Comparison of ENCODE assay signal across 30 mouse cellular contexts in genomic region chr2:27174242-27174641, GRCm38 (mm10). TPM values are rescaled to one million over a fixed set of nuclear protein-coding genes. Genes with fewer than 3 reads are reported as not detected.
DNase-seq lines count a peak whose midpoint lies in the region; ATAC-seq and TF ChIP-seq lines count a peak whose summit lies in the region.
"Had no signal": no experiment of that assay in that cellular context is flagged by ENCODE, and none has a peak within 500 bp of the region (broad histone marks: within the 10 kb centered on the region; RNA-seq: fewer than 3 reads in every experiment).

No protein-coding gene starts in this region.

- no peak overlapping the region for H3K4me2 ChIP-seq in forebrain, embryonic 15.5 days (replicated peaks)
- H3K4me2 ChIP-seq in forebrain, embryonic 14.5 days (ENCODE audit: low read length): no peak overlapping the region
- no peak overlapping the region for H3K4me2 ChIP-seq in midbrain, embryonic 15.5 days
- H3K4me2 ChIP-seq: embryonic facial prominence, embryonic 13.5 days; embryonic facial prominence, embryonic 15.5 days; forebrain, embryonic 12.5 days had no signal

- H3K9me3 ChIP-seq in forebrain, embryonic 15.5 days: no peaks in the 10 kb centered on the region
- H3K9me3 ChIP-seq in forebrain, embryonic 14.5 days (replicated peaks; ENCODE audit: control insufficient read depth, low read length): no peaks in the 10 kb centered on the region
- H3K9me3 ChIP-seq in midbrain, embryonic 15.5 days: no peaks in the 10 kb centered on the region
- H3K9me3 ChIP-seq in midbrain, embryonic 10.5 days (replicated peaks): no peaks in the 10 kb centered on the region
- H3K9me3 ChIP-seq: embryonic facial prominence, embryonic 13.5 days; embryonic facial prominence, embryonic 15.5 days; forebrain, embryonic 10.5 days; forebrain, embryonic 12.5 days; G1E had no signal

- WGBS in forebrain, embryonic 15.5 days: 58% methylated on average over 2 of the region's 2 CpGs
- WGBS in forebrain, embryonic 14.5 days: 86% methylated on average over 2 of the region's 2 CpGs
- 68% methylated on average over 2 of the region's 2 CpGs for WGBS in midbrain, embryonic 15.5 days
- 83% methylated on average over 2 of the region's 2 CpGs for WGBS in midbrain, embryonic 10.5 days

- no peaks in the 10 kb centered on the region for H3K27me3 ChIP-seq in forebrain, embryonic 15.5 days
- H3K27me3 ChIP-seq in forebrain, embryonic 14.5 days (replicated peaks; ENCODE audit: control insufficient read depth, insufficient read depth, low read length): no peaks in the 10 kb centered on the region
- no peaks in the 10 kb centered on the region for H3K27me3 ChIP-seq in midbrain, embryonic 15.5 days (replicated peaks)
- no peaks in the 10 kb centered on the region for H3K27me3 ChIP-seq in midbrain, embryonic 10.5 days (ENCODE audit: low read depth, poor library complexity, severe bottlenecking)
- H3K27me3 ChIP-seq: embryonic facial prominence, embryonic 13.5 days; forebrain, embryonic 12.5 days had no signal

- no peak overlapping the region for H3K9ac ChIP-seq in forebrain, embryonic 15.5 days (replicated peaks)
- H3K9ac ChIP-seq in forebrain, embryonic 14.5 days (ENCODE audit: low read length): no peak overlapping the region
- H3K9ac ChIP-seq in midbrain, embryonic 15.5 days: no peak overlapping the region
- H3K9ac ChIP-seq: embryonic facial prominence, embryonic 13.5 days; embryonic facial prominence, embryonic 15.5 days; forebrain, embryonic 12.5 days had no signal

- no peaks in the 10 kb centered on the region for H3K36me3 ChIP-seq in forebrain, embryonic 15.5 days
- no peaks in the 10 kb centered on the region for H3K36me3 ChIP-seq in forebrain, embryonic 14.5 days (ENCODE audit: control insufficient read depth, insufficient read depth, low read length)
- H3K36me3 ChIP-seq in midbrain, embryonic 15.5 days (replicated peaks): no peaks in the 10 kb centered on the region
- H3K36me3 ChIP-seq in midbrain, embryonic 10.5 days: no peaks in the 10 kb centered on the region
- H3K36me3 ChIP-seq: embryonic facial prominence, embryonic 13.5 days; embryonic facial prominence, embryonic 15.5 days; forebrain, embryonic 10.5 days; forebrain, embryonic 12.5 days; G1E had no signal

- no peaks in the 10 kb centered on the region for H3K4me1 ChIP-seq in forebrain, embryonic 15.5 days
- H3K4me1 ChIP-seq in forebrain, embryonic 14.5 days (ENCODE audit: control insufficient read depth, insufficient read depth, low read length): no peaks in the 10 kb centered on the region
- H3K4me1 ChIP-seq in midbrain, embryonic 15.5 days: no peaks in the 10 kb centered on the region; the same call in 1 of the 2 replicates
- peaks cover 17% of the 10 kb centered on the region for H3K4me1 ChIP-seq in midbrain, embryonic 10.5 days
- H3K4me1 ChIP-seq: embryonic facial prominence, embryonic 13.5 days had no signal

- no peak for ATAC-seq in forebrain, embryonic 15.5 days (replicated peaks)
- no peak for ATAC-seq in forebrain, embryonic 14.5 days
- ATAC-seq in midbrain, embryonic 15.5 days (replicated peaks): no peak
- ATAC-seq: activated CD4-positive, CD25-positive, alpha-beta regulatory T cell, adult 4 months; CD4-positive, CD25-positive, alpha-beta regulatory T cell, adult 4 months; Patski had no signal

- peak overlapping the region; percentile 33; the same call in 1 of the 2 replicates for H3K27ac ChIP-seq in forebrain, embryonic 15.5 days (replicated peaks)
- no peak overlapping the region for H3K27ac ChIP-seq in forebrain, embryonic 14.5 days (ENCODE audit: low read depth, low read length)
- peak overlapping the region; percentile 86 for H3K27ac ChIP-seq in layer of hippocampus, adult 2 months
- peak overlapping the region; percentile 26; the same call in 1 of the 2 replicates for H3K27ac ChIP-seq in midbrain, embryonic 15.5 days
- no peak overlapping the region for H3K27ac ChIP-seq in midbrain, embryonic 10.5 days (replicated peaks)
- H3K27ac ChIP-seq: embryonic facial prominence, embryonic 13.5 days; embryonic facial prominence, embryonic 15.5 days; forebrain, embryonic 10.5 days; forebrain, embryonic 12.5 days had no signal

- DNase-seq in forebrain, embryonic 14.5 days (ENCODE audit: low spot score): no peak
- DNase-seq in layer of hippocampus, adult 2 months (ENCODE audit: low spot score in 2 of 2): peak; percentile 35 to 43
- DNase-seq in layer of hippocampus, adult 11-12 months (ENCODE audit: low spot score): no peak
- no peak for DNase-seq in midbrain, embryonic 10.5 days (ENCODE audit: low spot score)
- peak; percentile 46 for DNase-seq in brain, adult 2 months (ENCODE audit: low read depth, low spot score)
- no peak for DNase-seq in liver
- DNase-seq: adrenal gland, adult 8-10 months; adrenal gland, postnatal 14 days; adrenal gland, postnatal 36 days; B cell, adult 2 months; cerebellum, adult 11 months; cerebellum, adult 18-20 months; cerebellum, adult 8-10 months; cerebellum, adult 9-11 months; cerebellum, postnatal 14 days; cerebellum, postnatal 36 days; embryo, embryonic 11 days had no signal

- H3K4me3 ChIP-seq in forebrain, embryonic 15.5 days: no peak overlapping the region
- no peak overlapping the region for H3K4me3 ChIP-seq in forebrain, embryonic 14.5 days (ENCODE audit: low read depth, low read length)
- no peak overlapping the region for H3K4me3 ChIP-seq in layer of hippocampus, adult 2 months
- H3K4me3 ChIP-seq in midbrain, embryonic 15.5 days: no peak overlapping the region
- H3K4me3 ChIP-seq in midbrain, embryonic 10.5 days: no peak overlapping the region
- H3K4me3 ChIP-seq: embryonic facial prominence, embryonic 13.5 days; embryonic facial prominence, embryonic 15.5 days; erythroblast, embryonic 14.5 days; forebrain, embryonic 10.5 days; forebrain, embryonic 12.5 days had no signal

- no peak for TF ChIP-seq CTCF in layer of hippocampus, adult 2 months (conservative IDR thresholded peaks at IDR 0.05)

RNA-seq across cellular contexts. Expression of gene Dbh, which starts 9.2 kb away (rescaled TPM):
- 0.06 TPM in 1 of 2 replicates, not detected in the other for polyA plus RNA-seq in forebrain, embryonic 15.5 days (2015; fragmentation: Nextera tagmentation; extraction: Ambion mirVana)
- polyA plus RNA-seq in forebrain, embryonic 14.5 days (2014; fragmentation: Nextera tagmentation; extraction: Ambion mirVana): not detected in 2 replicates
- total RNA-seq in layer of hippocampus, adult 2 months (2021): 1 to 10 TPM in 1 of 2 experiments, under 1 TPM in 1; 0.46 to 1.4 TPM
- polyA plus RNA-seq in midbrain, embryonic 15.5 days (2015; fragmentation: Nextera tagmentation; extraction: Ambion mirVana): 0.65 and 3.6 TPM in 2 replicates
- 1.1 TPM in 2 replicates for polyA plus RNA-seq in midbrain, embryonic 10.5 days (2016; fragmentation: Nextera tagmentation; extraction: Ambion mirVana)
- total RNA-seq: CH12.LX; common myeloid progenitor, adult 5-6 weeks had no signal
- polyA plus RNA-seq: activated CD4-positive, CD25-positive, alpha-beta regulatory T cell, adult 4 months; CD4-positive, CD25-positive, alpha-beta regulatory T cell, adult 4 months; erythroblast, embryonic 14.5 days; forebrain, embryonic 10.5 days; forebrain, embryonic 12.5 days; G1E; Patski had no signal

RNA-seq across cellular contexts. Expression of gene Fam163b, which starts 32.0 kb away (rescaled TPM):
- 3.5 and 4.6 TPM in 2 replicates for polyA plus RNA-seq in forebrain, embryonic 15.5 days (2015; fragmentation: Nextera tagmentation; extraction: Ambion mirVana)
- 2.4 and 3.2 TPM in 2 replicates for polyA plus RNA-seq in forebrain, embryonic 14.5 days (2014; fragmentation: Nextera tagmentation; extraction: Ambion mirVana)
- total RNA-seq in layer of hippocampus, adult 2 months (2021): 100 to 1,000 TPM; 132 to 144 TPM
- 4.7 and 5.4 TPM in 2 replicates for polyA plus RNA-seq in midbrain, embryonic 15.5 days (2015; fragmentation: Nextera tagmentation; extraction: Ambion mirVana)
- polyA plus RNA-seq in midbrain, embryonic 10.5 days (2016; fragmentation: Nextera tagmentation; extraction: Ambion mirVana): 0.06 and 0.22 TPM in 2 replicates
- total RNA-seq: CH12.LX; common myeloid progenitor, adult 5-6 weeks had no signal
- polyA plus RNA-seq: activated CD4-positive, CD25-positive, alpha-beta regulatory T cell, adult 4 months; CD4-positive, CD25-positive, alpha-beta regulatory T cell, adult 4 months; erythroblast, embryonic 14.5 days; G1E; Patski had no signal

Comparison
In these comparisons a context has a peak if more than half of its experiments do, and no peak if none do; other contexts are left out.
1. H3K27ac ChIP-seq: peak in forebrain, embryonic 15.5 days (single experiment), layer of hippocampus, adult 2 months (single experiment) and midbrain, embryonic 15.5 days (single experiment); none in forebrain, embryonic 14.5 days (single experiment) and midbrain, embryonic 10.5 days (single experiment).
2. DNase-seq: peak in layer of hippocampus, adult 2 months (2 of 2) and brain, adult 2 months (single experiment); none in forebrain, embryonic 14.5 days (single experiment), layer of hippocampus, adult 11-12 months (single experiment), midbrain, embryonic 10.5 days (single experiment) and liver (single experiment).